ENCODE assay signal across 21 mouse cellular contexts in the genomic region with DNA sequence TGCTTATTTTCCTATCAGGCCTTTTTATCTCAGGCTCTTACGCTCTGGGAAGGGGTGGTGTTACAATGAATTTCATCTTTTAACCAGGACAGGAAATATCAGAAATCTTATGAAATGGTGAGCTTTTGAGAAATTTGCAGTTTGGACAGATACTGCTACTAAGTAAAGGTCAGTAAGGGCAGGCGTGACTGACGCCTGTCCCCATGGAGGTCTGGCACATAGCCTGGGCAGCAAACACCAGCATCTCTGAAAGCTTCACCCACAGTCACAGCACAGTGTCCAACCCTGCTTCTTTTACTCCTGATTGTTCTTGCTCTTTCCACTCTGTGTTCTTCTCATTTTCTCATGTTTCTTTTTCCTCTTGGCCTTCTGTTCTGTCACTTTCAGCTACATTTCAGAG.
A peak's percentile ranks its signal among the peaks of the same experiment; 100 is the strongest.
DNase-seq lines count a peak whose midpoint lies in the region; ATAC-seq and TF ChIP-seq lines count a peak whose summit lies in the region.
"Had no signal": no experiment of that assay in that cellular context is flagged by ENCODE, and none has a peak within 500 bp of the region (broad histone marks: within the 10 kb centered on the region; RNA-seq: fewer than 3 reads in every experiment).

No protein-coding gene starts in this region.

- DNase-seq in gastrocnemius, adult 2 months: peak; percentile 28
- no peak for DNase-seq in gastrocnemius, postnatal 4 days (ENCODE audit: low spot score in 2 of 2)
- peak; percentile 59 for DNase-seq in liver, adult 2 months (ENCODE audit: extremely low read depth, low read depth, low spot score)
- DNase-seq in liver: no peak
- peak; percentile 9 for DNase-seq in lung, embryonic 14.5 days
- DNase-seq in lung, adult 2 months: no peak
- DNase-seq in ovary, postnatal 14 days (ENCODE audit: low spot score): no peak
- DNase-seq: adrenal gland, adult 8-10 months; cerebellum, adult 11 months; cerebellum, adult 2 months; cerebellum, adult 9-11 months; cerebellum, postnatal 25 days; gastrocnemius, postnatal 25 days had no signal

- no peaks in the 10 kb centered on the region for H3K27me3 ChIP-seq in liver, adult 2 months (ENCODE audit: control insufficient read depth, insufficient read depth, low read length)
- no peaks in the 10 kb centered on the region for H3K27me3 ChIP-seq in lung, embryonic 14.5 days (ENCODE audit: insufficient read depth, low read length)
- H3K27me3 ChIP-seq: forebrain, embryonic 13.5 days; heart, embryonic 13.5 days; hindbrain, embryonic 12.5 days; hindbrain, embryonic 15.5 days had no signal

- H3K9ac ChIP-seq in liver, adult 2 months (ENCODE audit: low read depth, low read length): no peak overlapping the region
- no peak overlapping the region for H3K9ac ChIP-seq in lung, embryonic 14.5 days
- H3K9ac ChIP-seq: forebrain, embryonic 13.5 days; heart, embryonic 13.5 days; hindbrain, embryonic 12.5 days; hindbrain, embryonic 15.5 days had no signal

- H3K36me3 ChIP-seq in liver, adult 2 months (ENCODE audit: control insufficient read depth, insufficient read depth, low read length): no peaks in the 10 kb centered on the region
- H3K36me3 ChIP-seq in lung, embryonic 14.5 days (ENCODE audit: insufficient read depth): no peaks in the 10 kb centered on the region
- H3K36me3 ChIP-seq: forebrain, embryonic 10.5 days; heart, embryonic 13.5 days; hindbrain, embryonic 12.5 days; hindbrain, embryonic 15.5 days had no signal

- no peaks in the 10 kb centered on the region for H3K9me3 ChIP-seq in lung, embryonic 14.5 days (ENCODE audit: low read depth, low read length)
- H3K9me3 ChIP-seq: forebrain, embryonic 10.5 days; forebrain, embryonic 13.5 days; heart, embryonic 13.5 days; hindbrain, embryonic 12.5 days; hindbrain, embryonic 15.5 days had no signal

- H3K4me2 ChIP-seq in lung, embryonic 14.5 days: no peak overlapping the region
- H3K4me2 ChIP-seq: forebrain, embryonic 13.5 days; heart, embryonic 13.5 days; hindbrain, embryonic 12.5 days; hindbrain, embryonic 15.5 days had no signal

- no peaks in the 10 kb centered on the region for H3K79me2 ChIP-seq in liver, adult 2 months (ENCODE audit: control insufficient read depth, insufficient read depth, low read length)

- no peaks in the 10 kb centered on the region for H3K4me1 ChIP-seq in liver, adult 2 months (ENCODE audit: control insufficient read depth, insufficient read depth, low read length)
- H3K4me1 ChIP-seq in lung, embryonic 14.5 days (ENCODE audit: insufficient read depth): no peaks in the 10 kb centered on the region
- H3K4me1 ChIP-seq in lung, adult 2 months (ENCODE audit: control insufficient read depth, insufficient read depth, low read length): no peaks in the 10 kb centered on the region
- H3K4me1 ChIP-seq: forebrain, embryonic 10.5 days; forebrain, embryonic 13.5 days; heart, embryonic 13.5 days; hindbrain, embryonic 12.5 days; hindbrain, embryonic 15.5 days had no signal

- intact Hi-C loops in gastrocnemius, adult 2 months (cut with DNase I): no loop called here

- H3K27ac ChIP-seq in gastrocnemius, adult 2 months: peak overlapping the region; percentile 28; the same call in 1 of the 2 replicates
- H3K27ac ChIP-seq in liver, adult 2 months (replicated peaks; ENCODE audit: insufficient read depth, low read depth, low read length): no peak overlapping the region
- H3K27ac ChIP-seq in lung, embryonic 14.5 days (ENCODE audit: low read depth): no peak overlapping the region
- H3K27ac ChIP-seq: forebrain, embryonic 10.5 days; forebrain, embryonic 13.5 days; heart, embryonic 13.5 days; hindbrain, embryonic 12.5 days; hindbrain, embryonic 15.5 days had no signal

- H3K4me3 ChIP-seq in gastrocnemius, adult 2 months: no peak overlapping the region
- H3K4me3 ChIP-seq in liver, adult 2 months (ENCODE audit: insufficient read depth, low read depth, low read length): no peak overlapping the region
- no peak overlapping the region for H3K4me3 ChIP-seq in lung, embryonic 14.5 days (ENCODE audit: low read depth, low read length)
- H3K4me3 ChIP-seq in lung, adult 2 months (replicated peaks; ENCODE audit: extremely low read depth, low read depth, low read length): no peak overlapping the region
- H3K4me3 ChIP-seq: forebrain, embryonic 10.5 days; forebrain, embryonic 13.5 days; heart, embryonic 13.5 days; hindbrain, embryonic 12.5 days; hindbrain, embryonic 15.5 days had no signal

- ATAC-seq in lung, embryonic 14.5 days (ENCODE audit: insufficient read depth): no peak
- ATAC-seq: activated CD4-positive, CD25-positive, alpha-beta regulatory T cell, adult 4 months; forebrain, embryonic 13.5 days; forebrain, embryonic 16.5 days; intestine, postnatal 0 days had no signal

- no peak for TF ChIP-seq CTCF in gastrocnemius, adult 2 months (IDR thresholded peaks at IDR 0.05)
- TF ChIP-seq CTCF in liver, adult 2 months (IDR thresholded peaks at IDR 0.05; ENCODE audit: low read depth, low read length): no peak
- no peak for TF ChIP-seq CTCF in lung, embryonic 14.5 days (IDR thresholded peaks at IDR 0.05; ENCODE audit: low read depth)
- no peak for TF ChIP-seq CTCF in lung, adult 2 months (IDR thresholded peaks at IDR 0.05; ENCODE audit: insufficient read depth, low read length)

- 25% methylated on average over 3 of the region's 3 CpGs for WGBS in liver, adult 2 months
- 51% methylated on average over 3 of the region's 3 CpGs for WGBS in lung, embryonic 14.5 days
- 58% methylated on average over 3 of the region's 3 CpGs for WGBS in lung, adult 2 months

- TF ChIP-seq POLR2A in liver, adult 2 months (IDR thresholded peaks at IDR 0.05; ENCODE audit: extremely low read depth, insufficient read depth, low read length): no peak
- no peak for TF ChIP-seq POLR2A in lung, adult 2 months (IDR thresholded peaks at IDR 0.05; ENCODE audit: borderline replicate concordance, extremely low read depth, low read depth, low read length)

Comparison
In these comparisons a context has a peak if more than half of its experiments do, and no peak if none do; other contexts are left out.
1. DNase-seq: peak in gastrocnemius, adult 2 months (single experiment), liver, adult 2 months (single experiment) and lung, embryonic 14.5 days (single experiment); none in gastrocnemius, postnatal 4 days (0 of 2), liver (single experiment), lung, adult 2 months (single experiment) and ovary, postnatal 14 days (single experiment).